In the genomic region with DNA sequence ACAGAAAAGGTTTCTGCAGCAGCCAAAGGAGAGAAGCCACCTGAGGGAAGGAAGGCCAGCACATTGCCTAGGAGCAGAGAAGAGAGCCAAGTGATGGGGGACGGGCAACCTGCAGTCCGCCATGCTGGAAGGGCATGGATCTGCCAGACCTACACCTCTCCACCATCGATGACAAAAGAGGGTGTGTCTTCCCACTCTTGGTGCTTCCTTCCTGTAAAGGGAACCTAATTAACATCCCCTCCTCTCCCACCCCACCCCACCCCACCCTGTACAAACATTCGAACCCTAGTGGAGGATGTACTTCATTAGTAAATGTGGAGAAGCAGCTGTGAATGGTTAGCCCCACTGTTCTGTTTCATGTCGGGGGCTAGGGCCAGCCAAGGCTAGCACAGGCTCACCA, we compare ENCODE assay signal across 37 mouse cellular contexts. TPM values are rescaled to one million over a fixed set of nuclear protein-coding genes. Genes with fewer than 3 reads are reported as not detected.
A peak's percentile ranks its signal among the peaks of the same experiment; 100 is the strongest.
DNase-seq lines count a peak whose midpoint lies in the region; ATAC-seq and TF ChIP-seq lines count a peak whose summit lies in the region.
"Had no signal": no experiment of that assay in that cellular context is flagged by ENCODE, and none has a peak within 500 bp of the region (broad histone marks: within the 10 kb centered on the region; RNA-seq: fewer than 3 reads in every experiment).

No protein-coding gene starts in this region.

- peaks cover 8% of the 10 kb centered on the region for H3K36me3 ChIP-seq in megakaryocyte, embryonic 14.5 days (replicated peaks; ENCODE audit: low read length)
- no peaks in the 10 kb centered on the region for H3K36me3 ChIP-seq in ES-Bruce4 (ENCODE audit: control insufficient read depth, insufficient read depth, low read length, poor library complexity, severe bottlenecking)
- H3K36me3 ChIP-seq in liver, postnatal 0 days (replicated peaks; ENCODE audit: insufficient read depth, low read length), result no peaks in the 10 kb centered on the region
- H3K36me3 ChIP-seq: embryonic facial prominence, embryonic 12.5 days; forebrain, embryonic 10.5 days; forebrain, embryonic 15.5 days; heart, embryonic 10.5 days; heart, embryonic 15.5 days; hindbrain, embryonic 13.5 days; limb, embryonic 12.5 days; midbrain, embryonic 13.5 days; neural tube, embryonic 15.5 days had no signal

- peak overlapping the region; percentile 15; the same call in 1 of the 2 replicates for H3K9ac ChIP-seq in ES-Bruce4 (ENCODE audit: low read depth, poor library complexity, severe bottlenecking)
- no peak overlapping the region for H3K9ac ChIP-seq in liver, postnatal 0 days (replicated peaks)
- H3K9ac ChIP-seq: embryonic facial prominence, embryonic 12.5 days; forebrain, embryonic 15.5 days; heart, embryonic 15.5 days; hindbrain, embryonic 13.5 days; limb, embryonic 12.5 days; midbrain, embryonic 13.5 days; neural tube, embryonic 15.5 days had no signal

- no peak overlapping the region for H3K4me2 ChIP-seq in liver, postnatal 0 days (ENCODE audit: low read depth, low read length)
- H3K4me2 ChIP-seq: embryonic facial prominence, embryonic 12.5 days; forebrain, embryonic 15.5 days; heart, embryonic 15.5 days; hindbrain, embryonic 13.5 days; limb, embryonic 12.5 days; midbrain, embryonic 13.5 days; neural tube, embryonic 15.5 days had no signal

- H3K4me3 ChIP-seq in megakaryocyte, embryonic 14.5 days (replicated peaks), result peak overlapping the region; percentile 9
- H3K4me3 ChIP-seq in ES-Bruce4 (ENCODE audit: low read depth, low read length), result peak overlapping the region; percentile 12
- no peak overlapping the region for H3K4me3 ChIP-seq in liver, postnatal 0 days (ENCODE audit: low read depth, low read length)
- H3K4me3 ChIP-seq: embryonic facial prominence, embryonic 12.5 days; forebrain, embryonic 10.5 days; forebrain, embryonic 15.5 days; heart, embryonic 10.5 days; heart, embryonic 15.5 days; hindbrain, embryonic 13.5 days; limb, embryonic 12.5 days; midbrain, embryonic 13.5 days; neural tube, embryonic 15.5 days had no signal

- peaks cover 7% of the 10 kb centered on the region for H3K9me3 ChIP-seq in megakaryocyte, embryonic 14.5 days
- no peaks in the 10 kb centered on the region for H3K9me3 ChIP-seq in ES-Bruce4 (replicated peaks; ENCODE audit: control insufficient read depth, insufficient read depth, low read length, poor library complexity, severe bottlenecking)
- no peaks in the 10 kb centered on the region for H3K9me3 ChIP-seq in liver, postnatal 0 days (ENCODE audit: low read length)
- H3K9me3 ChIP-seq: embryonic facial prominence, embryonic 12.5 days; forebrain, embryonic 15.5 days; heart, embryonic 10.5 days; heart, embryonic 15.5 days; hindbrain, embryonic 13.5 days; limb, embryonic 12.5 days; midbrain, embryonic 13.5 days; neural tube, embryonic 15.5 days had no signal

- peaks cover 39% of the 10 kb centered on the region for H3K4me1 ChIP-seq in megakaryocyte, embryonic 14.5 days
- H3K4me1 ChIP-seq in ES-Bruce4 (ENCODE audit: control insufficient read depth, insufficient read depth, low read length), result no peaks in the 10 kb centered on the region
- H3K4me1 ChIP-seq in liver, postnatal 0 days (ENCODE audit: insufficient read depth), result no peaks in the 10 kb centered on the region
- H3K4me1 ChIP-seq: embryonic facial prominence, embryonic 12.5 days; forebrain, embryonic 10.5 days; heart, embryonic 10.5 days; heart, embryonic 15.5 days; hindbrain, embryonic 13.5 days; limb, embryonic 12.5 days; midbrain, embryonic 13.5 days; neural tube, embryonic 15.5 days had no signal

- no peak for TF ChIP-seq POLR2A in ES-Bruce4 (IDR thresholded peaks at IDR 0.05; ENCODE audit: insufficient read depth, low read length)

- ATAC-seq in megakaryocyte, adult 5-6 weeks (ENCODE audit: poor library complexity, severe bottlenecking), result no peak
- no peak for ATAC-seq in CD4-positive, CD25-positive, alpha-beta regulatory T cell, adult 4 months
- no peak for ATAC-seq in liver, postnatal 0 days
- ATAC-seq: forebrain, embryonic 15.5 days; intestine, postnatal 0 days; midbrain, embryonic 13.5 days; Patski had no signal

- no peak for TF ChIP-seq CTCF in ES-Bruce4 (IDR thresholded peaks at IDR 0.05; ENCODE audit: low read depth, low read length)
- no peak for TF ChIP-seq CTCF in liver, postnatal 0 days (IDR thresholded peaks at IDR 0.05; ENCODE audit: low read depth)

- H3K27ac ChIP-seq in ES-Bruce4 (ENCODE audit: insufficient read depth, low read length), result peak overlapping the region; percentile 54
- H3K27ac ChIP-seq in liver, postnatal 0 days (ENCODE audit: low read depth), result no peak overlapping the region
- H3K27ac ChIP-seq: embryonic facial prominence, embryonic 12.5 days; forebrain, embryonic 10.5 days; forebrain, embryonic 15.5 days; heart, embryonic 10.5 days; heart, embryonic 15.5 days; hindbrain, embryonic 13.5 days; limb, embryonic 12.5 days; midbrain, embryonic 13.5 days; neural tube, embryonic 15.5 days had no signal

- no peaks in the 10 kb centered on the region for H3K27me3 ChIP-seq in megakaryocyte, embryonic 14.5 days (replicated peaks)
- no peaks in the 10 kb centered on the region for H3K27me3 ChIP-seq in ES-Bruce4 (ENCODE audit: control insufficient read depth, insufficient read depth, low read length, poor library complexity, severe bottlenecking)
- no peaks in the 10 kb centered on the region for H3K27me3 ChIP-seq in liver, postnatal 0 days (ENCODE audit: insufficient read depth, low read length)
- H3K27me3 ChIP-seq: forebrain, embryonic 15.5 days; heart, embryonic 15.5 days; hindbrain, embryonic 13.5 days; limb, embryonic 12.5 days; midbrain, embryonic 13.5 days; neural tube, embryonic 15.5 days; Patski had no signal

- 0 out of 2 replicates have a peak, but pooled peaks have one; percentile 17 for TF ChIP-seq EP300 in ES-Bruce4 (IDR thresholded peaks at IDR 0.05; ENCODE audit: insufficient read depth, low read depth, low read length)
- no peak for TF ChIP-seq EP300 in liver, postnatal 0 days (IDR thresholded peaks at IDR 0.05; ENCODE audit: low read depth)

- DNase-seq in ZHBTc4 (ENCODE audit: low read depth, low spot score), result peak; percentile 77
- DNase-seq in thymus, postnatal 4 days, result peak; percentile 46
- DNase-seq in liver, postnatal 0 days, result no peak
- DNase-seq: adrenal gland, adult 8-10 months; cerebellum, adult 8-10 months; cerebellum, postnatal 36 days; gastrocnemius, postnatal 25 days; heart, adult 11 months; heart, postnatal 4 days; kidney, adult 9 months; kidney, postnatal 10 days; lung, postnatal 36 days; retina, postnatal 1 day; right cerebral cortex, postnatal 14 days had no signal

- WGBS in liver, postnatal 0 days (ENCODE audit: insufficient replicate concordance), result 67% methylated on average over 5 of the region's 5 CpGs

RNA-seq across cellular contexts. Expression of a gene that starts 22.5 kb away (rescaled TPM):
- polyA plus RNA-seq in megakaryocyte, embryonic 14.5 days (2012; ENCODE audit: insufficient read depth, low replicate concordance), result not detected in 2 replicates
- total RNA-seq in megakaryocyte, adult 5-6 weeks (2015), result not detected in 2 replicates
- not detected in 2 replicates for total RNA-seq in megakaryocyte, adult 5-6 weeks (2017)
- polyA plus RNA-seq in ES-Bruce4 (2011; ENCODE audit: insufficient read depth, insufficient read length, low read depth, missing spikeins), result 3.9 and 5.6 TPM in 2 replicates
- polyA plus RNA-seq in CD4-positive, CD25-positive, alpha-beta regulatory T cell, adult 4 months (2017; shearing (Covaris generic)), result 1 to 10 TPM; 2.0 to 2.1 TPM
- polyA plus RNA-seq in liver, postnatal 0 days (2015; fragmentation: Nextera tagmentation; extraction: Ambion mirVana), result 0.07 TPM in 1 of 2 replicates, not detected in the other
- total RNA-seq: adrenal gland, adult 8-10 months; left cerebral cortex, adult 18-20 months; left cerebral cortex, postnatal 25 days; liver, adult 2 months; megakaryocyte-erythroid progenitor cell, adult 5-6 weeks; MEL; monocyte, adult 5-6 weeks had no signal
- polyA plus RNA-seq: forebrain, embryonic 10.5 days; forebrain, embryonic 15.5 days; frontal cortex, adult 2 months; hindbrain, embryonic 13.5 days; intestine, postnatal 0 days; liver, adult 2 months; midbrain, embryonic 13.5 days; neural tube, embryonic 15.5 days; Patski; small intestine, adult 2 months had no signal

RNA-seq across cellular contexts. Expression of a gene that starts 51.2 kb away (rescaled TPM):
- 0.70 TPM in 1 of 2 replicates, not detected in the other for polyA plus RNA-seq in megakaryocyte, embryonic 14.5 days (2012; ENCODE audit: insufficient read depth, low replicate concordance)
- 6.4 and 10.8 TPM in 2 replicates for total RNA-seq in megakaryocyte, adult 5-6 weeks (2015)
- total RNA-seq in megakaryocyte, adult 5-6 weeks (2017), result 9.3 and 10.5 TPM in 2 replicates
- 0.12 TPM in 1 of 2 replicates, not detected in the other for polyA plus RNA-seq in ES-Bruce4 (2011; ENCODE audit: insufficient read depth, insufficient read length, low read depth, missing spikeins)
- polyA plus RNA-seq in CD4-positive, CD25-positive, alpha-beta regulatory T cell, adult 4 months (2017; shearing (Covaris generic)), result 100 to 1,000 TPM; 342 to 463 TPM
- 4.3 and 5.1 TPM in 2 replicates for polyA plus RNA-seq in liver, postnatal 0 days (2015; fragmentation: Nextera tagmentation; extraction: Ambion mirVana)

Comparison
In these comparisons a context has a peak if more than half of its experiments do, and no peak if none do; other contexts are left out.
1. RNA of a gene that starts 51.2 kb away (polyA plus RNA-seq): 342 to 463 TPM in CD4-positive, CD25-positive, alpha-beta regulatory T cell, adult 4 months; 4.3 to 5.1 TPM in liver, postnatal 0 days, 0.70 TPM in megakaryocyte, embryonic 14.5 days and 0.12 TPM in ES-Bruce4; every median in the first group is over 10 times any median in the second.